Mouse (Mus musculus) 3134 (cell line): ENCODE measurements around the gene Cpsf2.
A peak's percentile ranks its signal among the peaks of the same experiment; 100 is the strongest.
"Not testable (repeated sequence)": the region's sequence is repeated elsewhere in the genome, so short reads cannot be mapped to it uniquely, and the experiment has no call there.

Source experiments
- DNase-seq: peaks from one replicate; pipeline ENCODE4 v3.0.0-alpha.2; 2011; ENCODE audit warnings: low spot score; ENCODE audit not compliant: insufficient read length; ENCODE audit errors: extremely low read depth

Gene Cpsf2

DNA sequence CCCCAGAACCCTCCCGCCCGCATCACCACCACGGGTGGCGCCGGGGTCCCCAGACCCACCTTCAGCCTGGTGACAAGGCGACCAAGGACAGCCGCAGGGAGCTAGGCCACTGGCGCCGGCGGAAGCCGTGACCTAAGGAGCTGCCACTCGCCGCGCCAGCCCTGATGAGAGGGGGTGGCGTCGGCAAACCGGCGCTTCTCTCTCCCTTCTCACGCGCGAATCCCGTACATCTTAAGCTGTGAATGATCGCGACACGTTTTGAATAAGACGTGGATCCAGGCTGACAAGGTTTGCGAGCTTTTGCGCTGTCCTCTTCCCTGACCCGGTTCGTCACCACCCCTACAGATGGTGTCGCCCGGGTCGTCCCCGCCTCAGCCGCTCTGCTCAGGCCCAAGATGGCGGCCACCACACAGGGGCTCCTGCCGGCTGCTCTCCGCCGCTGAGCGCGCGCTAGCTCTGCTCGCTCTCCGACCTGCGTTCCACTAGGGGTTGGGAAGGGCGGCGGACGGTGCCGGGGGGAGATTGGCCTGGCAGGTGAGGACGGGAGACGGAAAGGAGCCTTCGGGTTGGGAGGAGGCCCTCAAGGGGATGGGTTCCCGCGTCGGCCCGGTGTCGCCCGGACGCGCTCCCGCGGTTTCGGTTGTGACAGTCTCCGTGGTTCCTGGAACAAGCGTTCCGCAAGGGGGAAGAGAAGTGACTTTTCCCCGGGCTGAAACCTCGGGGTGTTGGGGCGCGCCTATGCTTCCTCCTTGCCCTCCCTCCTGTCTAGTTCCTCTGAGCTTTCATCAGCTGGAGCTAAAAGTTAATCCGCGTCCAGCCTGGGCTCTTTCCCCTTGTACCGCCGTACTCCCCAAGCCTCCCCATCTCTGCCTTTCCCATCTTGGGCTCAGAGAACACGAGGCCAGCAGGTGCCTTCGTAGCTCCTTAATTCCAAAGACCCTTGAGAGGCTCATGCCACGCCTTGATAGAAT lies at the start of gene Cpsf2:
TSS of gene Cpsf2 (plus strand) at position 388 of the 971 bp plus-strand sequence.
- DNase-seq: peak; percentile 90

DNA sequence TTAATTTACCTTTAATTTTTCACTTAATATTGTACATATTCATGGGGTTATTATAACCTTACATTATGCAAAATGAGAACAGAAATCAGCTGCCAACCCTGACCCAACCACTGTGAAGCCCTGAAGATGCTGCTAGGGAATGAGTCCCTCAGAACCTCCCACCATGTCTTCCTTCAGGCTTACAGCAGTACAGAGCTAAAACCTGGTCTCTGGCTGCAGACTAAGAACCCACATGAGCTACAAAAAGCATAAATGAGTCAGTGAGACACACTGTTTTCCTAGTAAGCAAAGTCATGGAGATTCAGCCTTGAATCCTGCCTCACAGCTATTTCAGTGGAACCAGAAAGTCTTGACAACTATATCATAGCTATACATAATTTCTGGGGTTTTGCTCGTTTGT lies 47.4 kb upstream of the Cpsf2 start:
- DNase-seq: no peak

DNA sequence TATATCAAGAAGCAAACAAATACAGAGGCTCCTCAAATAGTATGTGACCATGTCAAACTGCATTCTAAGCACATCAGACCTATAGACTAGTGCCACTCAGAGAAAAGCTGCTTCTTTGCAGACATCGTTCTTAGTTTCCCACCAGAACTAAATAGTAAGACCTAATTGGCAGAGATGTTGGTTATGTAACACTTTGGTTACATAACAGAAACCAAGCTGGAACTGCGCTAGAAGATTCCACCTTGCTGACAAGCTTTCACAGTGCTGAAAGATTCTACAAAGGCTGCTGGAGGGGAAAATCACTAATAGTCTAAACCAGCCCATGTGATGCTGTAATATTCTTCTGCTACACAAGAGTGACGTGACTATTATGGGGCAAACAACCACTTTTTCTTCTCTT lies 40.6 kb upstream of the Cpsf2 start:
- DNase-seq: no peak

DNA sequence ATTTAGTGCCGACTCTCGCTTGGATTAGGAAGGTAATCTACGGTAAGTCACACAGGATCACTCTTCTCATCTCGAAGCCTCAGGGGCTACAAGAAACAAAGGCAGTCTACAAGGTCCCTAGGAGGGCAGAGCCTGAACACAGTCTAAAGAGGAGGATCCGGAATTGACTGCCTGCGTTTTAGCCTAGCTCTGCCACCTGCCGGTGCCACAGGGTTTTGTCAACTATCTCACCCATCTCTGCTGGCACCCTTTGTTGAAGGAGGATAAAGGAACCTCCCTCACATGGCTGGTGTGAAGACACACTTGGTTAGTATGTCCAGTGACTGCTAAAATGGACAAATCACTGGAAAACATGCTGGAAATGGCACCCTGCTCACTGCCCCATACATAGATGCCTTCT lies 38.2 kb upstream of the Cpsf2 start:
- DNase-seq: no peak

DNA sequence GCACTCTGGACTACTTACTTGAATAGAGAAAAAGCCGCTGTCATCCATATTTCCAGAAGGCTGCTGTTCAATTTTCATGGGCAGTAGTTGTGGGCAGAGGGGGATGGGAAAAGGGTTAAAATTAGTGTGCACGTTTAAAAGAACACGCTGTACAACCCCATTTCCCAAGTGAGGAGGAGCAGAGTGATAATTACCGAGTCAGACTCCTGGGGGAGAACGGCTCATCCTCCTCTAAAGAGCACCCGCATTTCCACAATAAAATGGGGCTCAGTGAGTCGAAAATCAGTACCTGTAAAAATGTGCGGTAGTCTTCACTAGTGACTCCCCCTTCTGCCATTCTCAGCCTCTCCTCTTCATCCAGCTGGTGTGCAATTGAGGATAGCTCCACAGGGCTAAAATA lies 27.8 kb upstream of the Cpsf2 start:
- no peak for DNase-seq

DNA sequence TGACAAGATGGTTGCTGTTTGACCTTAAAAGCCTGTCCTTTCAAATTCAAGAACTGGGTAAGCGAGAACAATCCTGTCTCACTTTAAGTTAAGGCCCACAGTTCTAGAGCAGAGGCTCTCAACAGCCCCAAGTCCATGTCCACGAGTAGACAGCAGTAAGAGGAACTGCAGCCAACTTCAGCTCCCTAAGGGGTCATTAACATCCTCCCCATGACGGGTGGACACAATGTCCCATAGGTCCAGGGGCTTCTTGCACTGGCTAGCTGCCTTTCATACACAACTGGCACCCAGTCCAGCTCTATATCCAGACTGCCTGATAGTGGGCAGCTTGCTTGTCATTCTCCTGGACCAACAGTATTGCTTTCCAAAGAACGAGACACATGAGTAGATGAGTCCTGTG lies 27.0 kb upstream of the Cpsf2 start:
- DNase-seq: no peak

DNA sequence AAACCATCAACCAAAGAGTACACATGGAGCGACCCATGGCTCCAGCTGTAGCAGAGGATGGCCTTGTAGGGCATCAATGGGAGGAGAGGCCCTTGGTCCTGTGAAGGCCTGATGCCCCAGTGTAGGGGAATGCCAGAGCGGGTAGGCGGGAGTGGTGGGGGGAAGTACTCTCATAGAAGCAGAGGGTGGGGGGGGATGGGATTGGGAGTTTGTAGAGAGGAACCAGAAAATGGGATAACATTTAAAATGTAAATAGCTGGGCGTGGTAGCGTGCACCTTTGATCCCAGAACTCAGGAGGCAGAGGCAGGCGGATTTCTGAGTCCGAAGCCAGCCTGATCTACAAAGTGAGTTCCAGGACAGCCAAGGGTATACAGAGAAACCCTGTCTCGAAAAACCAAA lies 20.0 kb upstream of the Cpsf2 start:
- not testable (repeated sequence) for DNase-seq

DNA sequence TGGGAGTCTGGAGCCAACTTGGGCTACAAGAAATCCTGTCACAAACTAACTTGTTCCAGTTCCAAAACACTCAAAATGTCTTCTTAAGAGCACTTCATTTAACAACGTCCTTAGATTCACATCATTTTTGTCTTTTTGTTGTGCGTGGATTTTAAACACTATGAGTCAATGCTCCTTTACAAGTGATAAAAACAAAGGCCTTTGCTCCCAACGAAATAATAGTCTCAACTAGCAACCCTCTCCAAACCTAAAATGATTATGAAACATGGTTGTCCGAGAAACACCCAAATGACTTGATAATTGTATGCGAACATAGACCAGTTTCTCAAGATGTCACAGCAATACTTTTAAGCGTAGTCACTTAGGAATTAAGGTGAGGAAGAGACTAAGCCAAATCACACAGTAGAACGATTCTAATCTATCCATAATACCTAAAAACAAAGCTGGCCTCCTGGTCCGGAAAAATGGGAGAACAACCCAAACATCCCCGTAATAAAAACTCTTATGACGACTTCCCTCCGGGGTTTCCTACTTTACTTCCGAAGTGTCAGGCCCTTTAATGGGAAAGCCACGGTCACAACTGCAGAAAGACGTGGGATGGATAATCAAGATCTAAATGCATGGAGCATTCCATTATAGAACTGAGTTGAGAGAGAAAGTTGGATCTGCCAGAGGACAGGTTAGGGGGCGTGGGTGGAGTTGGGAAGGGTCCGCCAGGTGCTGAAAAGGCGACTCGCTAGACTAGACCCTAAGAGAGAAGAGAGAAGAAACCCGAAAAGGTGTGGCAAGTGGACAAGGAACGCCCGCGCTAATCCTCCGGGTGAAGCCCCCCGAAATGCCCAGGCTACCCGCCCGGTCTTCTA lies 18.5 kb upstream of the Cpsf2 start:
- DNase-seq: peak; percentile 15

DNA sequence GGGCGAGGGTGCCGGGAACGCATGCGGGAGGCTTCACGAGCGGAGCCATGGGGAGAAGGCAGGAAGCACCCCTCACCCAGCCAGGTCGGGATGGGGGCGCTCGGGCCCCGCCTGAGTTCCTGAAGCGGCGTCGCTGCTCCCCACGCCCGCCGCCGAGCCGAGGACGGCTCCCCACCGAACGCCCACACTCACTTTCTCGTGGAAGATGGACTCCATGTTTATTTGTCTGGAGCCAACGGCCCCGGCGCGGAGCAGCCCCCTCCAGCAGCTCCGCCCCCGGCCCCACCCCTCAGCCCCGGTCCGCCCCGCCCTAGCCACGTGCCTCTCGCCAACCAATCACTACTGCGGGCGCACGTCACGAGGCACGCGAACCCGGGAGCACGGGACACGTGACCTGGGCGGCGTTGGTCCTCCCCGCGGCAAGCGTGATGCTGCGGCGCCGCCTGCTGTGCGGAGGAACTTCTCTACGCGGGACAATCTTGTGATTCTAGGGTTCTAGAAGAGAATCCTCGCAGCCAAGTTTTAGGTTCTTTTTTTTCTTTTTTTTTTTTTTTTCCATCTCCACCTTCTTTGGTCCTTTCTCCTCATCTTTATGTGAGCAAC lies 17.7 kb upstream of the Cpsf2 start, which contains the start of gene Atxn3:
TSS of gene Atxn3 (minus strand) at position 305 of the 603 bp plus-strand sequence.
- peak; percentile 93 for DNase-seq

DNA sequence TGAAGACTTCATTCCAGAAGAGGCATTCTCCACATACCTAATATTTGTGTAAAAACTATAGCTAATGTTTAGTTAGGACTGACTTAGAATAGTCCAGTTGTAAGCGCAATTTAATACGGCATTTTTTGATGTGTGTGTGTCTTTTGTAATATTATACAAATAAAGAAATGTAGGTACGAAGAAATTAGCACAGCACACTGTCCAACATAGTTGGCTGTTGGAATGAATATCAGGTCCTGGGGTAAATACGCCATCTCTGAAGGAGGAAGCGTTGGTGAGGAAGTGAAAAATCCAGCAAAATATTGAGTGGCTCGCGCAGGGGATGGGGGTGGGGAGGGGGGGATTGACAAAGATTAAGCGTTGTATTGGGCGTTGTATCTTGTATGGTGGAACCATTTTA lies 17.2 kb upstream of the Cpsf2 start:
- no peak for DNase-seq

DNA sequence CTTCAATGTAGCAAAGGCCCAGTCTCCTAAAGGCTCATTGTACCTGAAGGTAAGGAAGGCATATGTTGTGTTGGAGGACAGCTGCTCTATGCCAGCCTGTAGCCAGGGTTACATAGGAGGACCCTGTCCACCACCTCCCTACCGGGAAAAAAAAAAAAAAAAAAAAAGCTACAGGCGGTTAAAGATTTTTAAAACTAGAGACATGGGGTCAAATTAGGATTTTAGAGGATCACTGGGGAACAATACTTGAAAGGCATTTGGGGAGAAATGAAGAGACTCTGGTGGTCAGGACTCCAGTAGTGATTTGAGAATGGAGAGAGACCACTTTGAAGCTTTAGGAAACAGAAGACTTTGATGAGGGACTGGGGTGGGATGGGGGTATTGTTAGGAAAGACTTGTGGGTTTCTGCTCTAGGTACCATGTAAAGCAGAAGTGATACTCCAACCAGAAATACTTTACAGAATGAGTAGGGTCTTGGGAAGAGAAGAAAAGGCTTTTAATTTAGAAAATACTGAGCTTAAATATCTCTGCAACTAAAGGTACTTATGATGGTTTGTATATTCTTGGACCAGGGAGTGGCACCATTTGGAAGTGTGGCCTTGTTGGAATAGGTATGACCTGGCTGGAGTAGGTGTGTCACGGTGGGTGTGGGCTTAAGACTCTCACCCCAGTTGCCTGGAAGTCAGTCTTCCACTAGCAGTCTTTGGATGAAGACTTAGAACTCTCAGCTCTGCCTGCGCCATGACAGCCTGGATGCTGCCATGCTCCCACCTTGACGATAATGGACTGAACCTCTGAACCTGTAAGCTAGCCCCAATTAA lies 16.6 kb upstream of the Cpsf2 start:
- DNase-seq: not testable (repeated sequence)

DNA sequence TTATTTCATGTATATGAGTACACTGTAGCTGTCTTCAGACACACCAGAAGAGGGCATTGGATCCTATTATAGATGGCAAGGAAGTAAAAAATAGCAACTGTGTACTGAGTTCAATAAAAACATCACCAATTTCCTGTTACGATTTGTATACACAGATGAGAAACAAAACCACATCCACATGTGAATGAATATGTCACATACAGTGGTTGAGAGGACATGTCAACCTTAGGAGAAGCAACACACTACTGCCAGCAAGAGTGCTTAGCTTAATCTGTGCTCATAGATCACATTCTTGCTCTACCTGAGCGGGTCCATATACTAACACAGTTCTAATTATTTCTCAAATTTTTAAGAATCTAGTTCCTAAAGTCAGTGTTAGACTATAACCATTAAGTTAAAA lies 4.5 kb upstream of the Cpsf2 start:
- no peak for DNase-seq

DNA sequence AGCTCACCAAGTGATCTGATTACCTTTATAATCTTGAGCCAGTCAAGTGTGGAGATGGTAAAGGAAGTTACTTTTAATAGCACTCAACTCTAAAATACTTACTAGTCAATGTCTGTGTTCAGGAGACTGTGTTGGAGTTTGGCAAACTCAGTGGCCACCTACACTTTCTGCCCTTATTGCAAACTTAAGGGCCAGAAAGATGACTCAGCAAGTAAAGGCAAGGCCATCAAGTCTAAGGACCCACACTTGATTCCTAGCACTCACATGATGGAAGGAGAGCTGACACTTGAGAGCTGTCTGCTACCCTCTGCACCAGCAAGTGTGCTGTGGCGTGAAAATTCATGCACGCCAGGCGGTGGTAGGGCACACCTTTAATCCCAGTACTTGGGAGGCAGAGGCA lies 3.6 kb upstream of the Cpsf2 start:
- no peak for DNase-seq

DNA sequence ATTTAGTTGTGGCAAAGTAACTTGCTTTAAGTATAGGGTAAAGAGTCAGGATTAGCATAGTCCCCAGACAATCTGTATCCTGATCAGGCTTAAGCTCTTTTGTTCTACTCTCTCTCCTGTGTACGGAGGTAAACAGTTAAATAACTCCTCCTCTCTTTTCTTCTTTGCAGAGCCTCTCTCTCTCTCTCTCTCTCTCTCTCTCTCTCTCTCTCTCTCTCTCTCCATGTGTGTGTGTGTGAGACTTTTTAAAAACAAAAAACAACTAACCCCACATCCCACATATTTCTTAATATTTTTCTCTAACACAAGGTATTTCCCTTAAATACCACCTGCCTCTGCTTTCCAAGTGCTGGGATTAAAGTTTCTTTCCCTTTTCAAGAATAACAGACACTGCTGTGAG lies 1.2 kb upstream of the Cpsf2 start:
- DNase-seq: no peak

DNA sequence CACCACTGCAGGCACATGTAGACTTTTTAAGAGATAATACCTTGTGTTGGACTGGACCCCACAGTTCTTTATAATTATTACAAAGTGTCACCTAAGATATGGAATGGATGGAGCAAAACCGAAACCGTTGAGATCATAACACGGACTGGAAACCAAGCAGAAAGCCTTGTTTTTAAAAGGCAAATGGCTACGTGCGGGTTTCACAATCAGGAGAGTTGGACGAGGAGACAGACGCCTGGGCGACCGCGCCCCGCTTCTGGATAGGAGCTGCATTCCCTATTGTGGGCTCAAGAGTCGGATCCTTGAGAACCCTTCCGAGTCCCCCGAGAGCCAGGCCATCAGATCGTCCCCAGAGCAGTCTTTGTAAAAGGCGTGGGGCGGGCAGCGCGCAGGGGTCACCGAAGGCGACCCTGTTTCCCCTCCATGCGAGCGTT lies 604 bp upstream of the Cpsf2 start:
- no peak for DNase-seq

DNA sequence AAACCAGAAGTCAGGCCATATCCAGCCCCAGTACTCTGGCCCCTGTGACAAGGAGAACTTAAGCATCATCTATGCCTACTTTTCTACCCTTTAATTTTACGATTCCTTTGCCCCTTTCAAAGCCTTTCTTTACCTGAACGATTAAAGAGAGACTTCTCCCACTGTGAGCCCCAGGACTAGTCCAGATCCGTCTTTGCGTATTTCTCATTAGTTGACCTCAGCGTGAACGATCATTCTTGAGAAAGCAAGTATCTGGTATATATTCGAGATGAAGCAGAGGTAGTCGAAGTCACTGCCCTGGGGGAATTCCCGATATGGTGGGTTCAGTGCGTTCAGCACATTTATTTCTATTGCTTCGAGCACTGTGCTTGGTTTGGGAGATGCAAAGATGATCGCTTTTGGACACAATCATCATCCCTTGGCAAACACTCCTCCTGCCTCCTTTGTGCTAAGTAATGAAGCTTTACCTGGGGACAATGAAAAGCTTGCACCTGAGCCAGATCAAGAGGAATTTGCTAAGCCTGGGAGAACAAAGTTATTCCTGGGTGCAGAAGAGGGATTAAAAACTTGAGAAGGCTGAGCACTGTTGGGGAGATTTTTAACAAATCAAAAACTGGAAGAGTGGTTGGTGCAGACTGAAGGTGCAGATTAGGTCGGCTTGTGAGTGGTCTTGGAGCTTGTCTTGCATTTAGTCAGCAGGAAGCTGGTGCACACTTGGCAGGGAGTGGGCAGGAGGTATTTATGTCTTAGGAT lies 1.0 kb downstream of the Cpsf2 start:
- DNase-seq: no peak

DNA sequence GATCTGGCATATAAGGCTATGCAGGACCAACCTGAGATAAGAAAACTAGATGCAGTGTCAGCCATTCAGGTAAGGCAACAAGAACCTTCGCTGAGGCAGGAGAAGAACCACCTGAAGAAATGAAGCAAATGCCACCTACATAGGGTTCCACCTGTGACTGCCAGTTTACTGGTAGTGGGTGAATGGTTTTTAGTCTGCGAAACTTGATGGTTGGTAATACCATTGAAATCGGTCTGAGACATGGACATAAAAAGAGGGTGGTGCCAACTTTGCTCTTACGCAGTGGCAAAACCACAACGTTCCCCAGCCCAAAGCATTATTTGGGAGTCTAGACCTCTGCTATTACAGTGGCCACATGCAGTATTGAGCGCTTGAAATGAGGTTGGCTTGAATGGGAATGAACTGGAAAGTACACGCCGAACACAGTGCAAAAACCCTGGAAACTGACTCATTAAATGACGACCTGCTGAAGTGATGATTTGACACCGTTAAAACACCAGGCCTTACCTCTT lies 1.7 kb downstream of the Cpsf2 start:
- no peak for DNase-seq

DNA sequence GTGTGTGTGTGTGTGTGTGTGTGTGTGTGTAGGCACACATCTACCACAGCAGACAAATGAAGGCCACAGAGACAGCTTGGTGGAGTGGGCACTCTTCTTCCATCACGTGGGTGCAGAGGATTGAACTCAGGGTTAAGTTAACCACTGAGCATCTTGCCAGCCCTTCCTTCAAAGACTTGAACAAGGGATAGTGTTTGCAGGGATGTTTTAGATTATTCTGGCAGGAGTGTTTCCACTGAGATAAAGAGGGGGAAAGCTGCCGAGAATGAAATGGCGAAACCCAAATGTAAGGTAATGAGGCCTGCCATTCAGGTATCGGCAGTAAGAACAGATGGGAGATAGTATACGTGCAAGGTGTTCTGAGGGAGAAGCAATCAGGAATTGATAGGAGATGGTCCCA lies 2.4 kb downstream of the Cpsf2 start:
- DNase-seq: no peak

DNA sequence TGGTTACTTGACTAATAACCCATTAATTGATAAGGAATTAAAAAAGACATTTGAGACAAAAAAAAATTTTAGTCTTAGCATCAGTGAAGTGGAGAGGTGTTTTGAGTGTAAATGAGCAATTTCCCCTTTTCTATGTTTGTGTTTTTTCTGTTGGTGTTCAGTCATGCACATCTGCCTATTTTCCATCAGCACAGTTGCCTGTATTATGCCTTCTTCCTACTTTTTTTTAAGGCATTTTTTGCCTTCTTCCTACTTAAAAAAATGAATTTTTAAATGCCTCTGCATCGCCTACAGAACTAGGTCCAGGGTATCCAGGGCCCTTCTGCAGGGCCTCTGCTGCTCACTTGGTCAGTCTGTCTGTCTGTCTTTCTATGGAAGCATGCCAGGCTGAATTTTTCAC lies 2.8 kb downstream of the Cpsf2 start:
- DNase-seq: no peak
